Mouse (Mus musculus) kidney, adult 11 months (tissue): ENCODE data around the gene Icam1.
"Not testable (repeated sequence)": the region's sequence is repeated elsewhere in the genome, so short reads cannot be mapped to it uniquely, and the experiment has no call there.

Source experiments
- DNase-seq: peaks from one replicate; pipeline ENCODE4 v3.0.0; 2022

The Icam1 gene

DNA sequence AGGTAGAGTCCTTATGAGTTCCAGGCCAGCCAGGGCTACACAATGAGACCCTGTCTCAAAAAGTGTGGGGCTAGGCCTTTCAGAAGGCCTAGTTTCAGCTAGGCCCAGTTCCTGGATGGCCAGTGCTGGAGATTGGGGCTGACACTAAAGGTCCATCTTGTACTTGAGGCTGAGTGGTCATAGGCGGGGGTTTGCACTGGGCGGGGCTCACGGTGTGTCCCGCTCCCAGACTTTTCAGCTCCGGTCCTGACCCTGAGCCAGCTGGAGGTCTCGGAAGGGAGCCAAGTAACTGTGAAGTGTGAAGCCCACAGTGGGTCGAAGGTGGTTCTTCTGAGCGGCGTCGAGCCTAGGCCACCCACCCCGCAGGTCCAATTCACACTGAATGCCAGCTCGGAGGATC is 11.1 kb downstream of the Icam1 start:
- no peak for DNase-seq

DNA sequence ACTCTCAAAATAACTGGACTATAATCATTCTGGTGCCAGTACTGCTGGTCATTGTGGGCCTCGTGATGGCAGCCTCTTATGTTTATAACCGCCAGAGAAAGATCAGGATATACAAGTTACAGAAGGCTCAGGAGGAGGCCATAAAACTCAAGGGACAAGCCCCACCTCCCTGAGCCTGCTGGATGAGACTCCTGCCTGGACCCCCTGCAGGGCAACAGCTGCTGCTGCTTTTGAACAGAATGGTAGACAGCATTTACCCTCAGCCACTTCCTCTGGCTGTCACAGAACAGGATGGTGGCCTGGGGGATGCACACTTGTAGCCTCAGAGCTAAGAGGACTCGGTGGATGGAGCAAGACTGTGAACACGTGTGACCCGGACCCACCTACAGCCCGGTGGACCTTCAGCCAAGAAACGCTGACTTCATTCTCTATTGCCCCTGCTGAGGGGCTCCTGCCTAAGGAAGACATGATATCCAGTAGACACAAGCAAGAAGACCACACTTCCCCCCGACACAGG is 12.0 kb downstream of the Icam1 start:
- DNase-seq, result no peak

DNA sequence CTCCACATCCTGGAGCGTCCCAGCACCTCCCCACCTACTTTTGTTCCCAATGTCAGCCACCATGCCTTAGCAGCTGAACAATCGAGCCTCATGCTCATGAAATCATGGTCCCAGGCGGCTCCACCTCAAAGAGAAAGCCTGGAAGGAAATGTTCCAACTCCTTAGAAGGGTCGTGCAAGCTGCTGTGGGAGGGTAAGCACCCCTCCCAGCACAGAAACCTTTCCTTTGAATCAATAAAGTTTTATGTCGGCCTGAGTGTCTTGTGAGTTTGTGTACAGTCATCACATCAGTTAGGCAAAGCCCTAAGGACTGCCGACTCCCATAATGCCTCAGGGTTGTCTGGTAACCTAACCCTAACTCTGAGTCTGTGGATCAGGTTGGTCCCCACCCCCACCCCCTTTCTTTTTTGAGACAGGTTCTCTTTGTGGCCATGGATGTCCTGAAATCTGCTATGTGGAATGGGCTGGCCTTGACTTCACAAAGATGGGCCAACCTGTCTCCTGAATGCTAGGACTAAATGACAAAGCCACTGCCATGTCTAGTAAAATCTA is 12.8 kb downstream of the Icam1 start:
- DNase-seq, result no peak

DNA sequence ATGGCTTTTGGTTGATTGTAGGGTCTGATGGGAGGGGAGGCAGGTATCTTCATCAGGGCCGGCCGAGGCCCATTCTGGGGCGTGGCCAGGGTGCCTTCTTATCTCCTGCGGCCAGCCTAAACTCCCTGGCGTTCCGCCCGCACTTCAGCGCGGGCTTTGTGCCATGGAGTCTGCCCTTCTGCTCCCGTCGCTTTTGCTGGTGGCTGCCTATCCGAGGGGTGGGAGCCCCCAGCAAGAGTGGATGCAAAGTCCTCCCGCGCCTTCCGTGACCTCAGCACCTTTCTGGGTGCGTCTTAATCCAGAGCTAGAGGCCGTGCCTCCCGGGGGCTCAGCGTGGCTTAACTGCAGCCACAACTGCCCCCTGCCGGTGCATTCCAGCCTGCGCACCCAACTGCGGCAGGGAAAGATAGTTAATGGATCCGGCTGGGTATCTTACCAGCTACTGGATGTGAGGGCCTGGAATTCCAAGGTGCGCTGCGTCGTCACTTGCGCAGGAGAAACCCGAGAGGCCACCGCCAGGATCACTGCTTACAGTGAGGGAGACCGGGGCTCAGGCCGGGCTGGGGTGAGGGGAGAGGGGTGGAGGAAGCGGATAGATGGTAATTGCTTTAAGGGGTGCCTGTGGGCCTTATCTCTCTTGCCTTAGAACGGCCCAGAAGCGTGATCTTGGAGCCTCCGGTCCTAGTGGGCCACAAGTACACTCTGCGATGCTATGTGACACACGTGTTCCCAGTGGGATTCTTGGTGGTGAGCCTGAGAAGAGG is 13.7 kb downstream of the Icam1 start, which contains the start of gene Icam4:
Gene Icam4, plus strand, starts transcription at position 83 of the 764 bp plus-strand sequence.
- peak; percentile 84 for DNase-seq

DNA sequence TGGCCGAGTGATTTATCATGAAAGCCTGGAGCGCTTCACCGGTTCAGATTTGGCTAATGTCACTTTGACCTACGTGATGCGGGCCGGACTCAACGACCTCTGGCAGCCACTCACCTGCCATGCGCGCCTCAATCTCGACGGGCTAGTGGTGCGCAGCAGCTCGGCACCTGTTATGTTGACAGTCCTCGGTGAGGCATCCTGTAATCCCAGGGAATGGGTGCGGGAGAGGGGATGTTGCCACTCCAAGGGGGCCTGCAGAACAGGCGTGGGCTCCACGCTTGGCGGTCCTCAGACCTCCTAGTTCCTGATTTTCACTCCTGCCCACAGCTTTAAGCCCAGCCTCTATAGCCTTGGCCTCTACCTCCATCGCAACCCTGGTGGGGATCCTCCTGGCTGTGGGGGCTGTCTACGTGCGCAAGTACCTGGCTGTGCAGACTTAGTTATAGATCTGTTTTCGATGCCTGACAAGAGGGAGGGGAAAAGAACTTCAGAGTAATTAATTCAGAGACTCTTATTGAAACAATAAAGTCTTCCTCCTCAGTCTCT is 14.3 kb downstream of the Icam1 start:
- DNase-seq, result no peak

DNA sequence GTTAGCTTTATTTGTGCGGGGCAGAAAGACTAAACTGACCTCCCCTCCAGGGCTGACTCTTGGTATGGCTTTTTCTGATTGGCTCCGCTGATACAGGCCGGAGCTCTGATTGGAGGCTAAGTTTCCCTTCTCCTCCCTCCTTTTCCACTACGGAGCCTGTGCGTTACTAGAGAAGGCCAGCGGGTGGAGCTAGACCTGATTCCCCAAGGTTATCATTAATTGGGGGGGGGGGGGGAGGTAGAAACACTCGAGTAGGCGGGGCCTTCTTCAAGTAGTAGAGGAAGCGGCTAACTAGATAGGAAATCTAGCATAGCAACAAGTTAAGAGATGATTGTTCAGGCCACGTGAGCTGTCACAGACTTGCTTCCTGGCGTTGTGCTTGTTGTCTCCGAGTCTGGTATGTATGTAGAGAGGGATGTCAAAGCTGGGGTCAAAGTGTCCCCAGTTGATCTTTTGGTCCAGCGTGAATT is 15.0 kb downstream of the Icam1 start:
- peak; percentile 92 for DNase-seq

DNA sequence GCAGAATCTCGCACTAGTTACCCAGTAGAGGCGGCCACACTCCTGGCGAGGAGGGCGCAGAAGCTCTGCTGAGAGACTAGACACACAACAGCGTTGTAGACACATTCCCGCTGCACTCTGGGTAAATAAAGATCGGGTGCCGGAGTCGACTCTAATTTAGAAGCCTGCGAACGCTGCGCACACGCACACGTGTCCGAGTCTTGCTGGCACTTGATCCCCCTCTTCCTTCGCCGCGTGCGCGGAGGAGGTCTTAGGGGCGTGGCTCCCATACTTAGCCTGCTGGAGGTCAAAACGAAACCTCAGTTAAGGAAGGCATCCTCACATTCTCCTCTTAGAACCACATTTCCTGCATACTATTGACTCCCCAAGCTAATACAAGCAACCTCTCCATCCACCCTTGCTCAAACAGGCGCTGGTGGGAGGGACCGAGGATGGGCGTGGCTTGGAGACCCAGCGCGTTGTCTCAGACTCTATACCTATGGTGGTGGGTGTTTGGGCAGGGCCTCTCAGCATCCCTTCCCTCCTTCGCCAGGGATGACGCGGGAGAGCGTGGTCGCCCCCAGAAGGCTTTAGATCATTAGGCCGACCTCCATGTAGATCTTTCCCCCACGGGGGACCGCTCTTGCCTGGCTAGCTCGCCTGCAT is 15.6 kb downstream of the Icam1 start:
- DNase-seq, result no peak

DNA sequence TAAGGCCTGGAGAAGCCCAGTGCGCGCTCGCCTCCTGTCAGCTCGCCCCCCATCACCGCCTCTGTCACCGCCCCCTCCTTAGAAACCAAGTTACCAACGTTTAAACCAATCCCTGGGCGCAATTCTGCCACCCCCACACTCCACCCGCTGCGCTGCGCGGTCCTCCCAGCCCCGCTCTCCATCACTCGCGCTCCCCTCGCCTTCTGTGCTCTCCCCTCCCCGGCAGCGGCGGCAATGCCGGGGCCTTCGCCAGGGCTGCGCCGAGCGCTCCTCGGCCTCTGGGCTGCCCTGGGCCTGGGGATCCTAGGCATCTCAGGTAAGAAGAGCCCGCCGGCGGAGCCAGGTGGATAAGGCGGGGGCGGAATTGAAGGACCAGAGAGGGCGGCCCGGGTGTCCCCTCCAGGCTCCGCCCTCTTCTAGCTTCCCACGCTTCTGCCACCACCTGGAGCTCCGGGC is 16.1 kb downstream of the Icam1 start, which contains the start of gene Icam5:
Gene Icam5, plus strand, starts transcription at position 178 of the 456 bp plus-strand sequence.
- DNase-seq, result no peak

DNA sequence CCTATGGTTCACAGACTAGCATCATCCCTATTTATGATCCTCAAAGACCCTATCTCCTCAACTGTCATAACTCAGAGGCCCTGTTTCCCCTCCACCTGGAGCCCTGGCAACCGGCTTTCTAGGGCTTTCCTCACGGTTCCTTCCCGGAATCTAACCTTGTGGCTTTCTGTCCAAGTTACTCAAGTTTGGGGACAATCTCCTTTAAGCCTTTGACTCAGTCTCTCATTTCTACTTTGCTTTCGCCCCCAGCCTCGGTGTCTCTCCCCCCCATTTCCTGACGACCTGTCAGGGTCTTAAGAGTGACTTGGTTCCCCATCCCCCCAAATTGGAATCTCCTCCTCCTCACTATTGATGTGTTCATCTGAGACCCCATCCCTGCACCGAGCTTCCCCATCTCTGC is 16.7 kb downstream of the Icam1 start:
- DNase-seq, result no peak

DNA sequence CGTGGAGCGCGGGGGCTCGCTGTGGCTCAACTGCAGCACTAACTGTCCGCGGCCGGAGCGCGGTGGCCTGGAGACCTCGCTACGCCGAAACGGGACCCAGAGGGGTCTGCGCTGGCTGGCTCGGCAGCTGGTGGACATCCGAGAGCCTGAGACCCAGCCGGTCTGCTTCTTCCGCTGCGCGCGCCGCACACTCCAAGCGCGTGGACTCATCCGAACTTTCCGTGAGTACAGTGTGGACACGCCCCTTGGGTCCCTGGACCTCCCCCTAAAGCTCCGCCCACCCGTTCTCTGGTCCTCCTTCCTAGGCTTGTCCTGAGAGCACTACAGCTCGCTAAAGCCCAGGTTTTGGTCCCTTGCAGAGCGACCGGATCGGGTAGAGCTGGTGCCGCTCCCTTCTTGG is 17.4 kb downstream of the Icam1 start:
- DNase-seq, result peak; percentile 89

DNA sequence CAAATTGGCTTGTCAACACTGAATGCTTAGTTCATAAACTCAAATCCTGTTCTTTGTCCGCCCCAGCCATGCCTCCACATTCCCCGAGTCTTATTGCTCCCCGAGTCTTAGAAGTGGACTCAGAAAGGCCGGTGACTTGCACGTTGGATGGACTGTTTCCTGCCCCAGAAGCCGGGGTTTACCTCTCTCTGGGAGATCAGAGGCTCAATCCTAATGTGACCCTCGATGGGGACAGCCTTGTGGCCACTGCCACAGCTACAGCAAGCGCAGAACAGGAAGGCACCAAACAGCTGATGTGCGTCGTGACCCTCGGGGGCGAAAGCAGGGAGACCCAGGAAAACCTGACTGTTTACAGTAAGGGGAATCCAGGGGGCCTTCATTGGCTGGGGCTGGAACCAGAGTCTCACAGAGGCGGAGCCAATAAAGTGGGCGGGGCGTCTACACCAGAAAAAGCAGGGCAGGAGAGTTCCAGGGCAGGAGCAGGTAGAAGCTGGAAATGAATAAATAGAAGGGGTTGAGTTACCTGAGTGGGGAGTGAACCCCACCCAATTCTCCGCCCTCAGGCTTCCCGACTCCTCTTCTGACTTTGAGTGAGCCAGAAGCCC is 18.8 kb downstream of the Icam1 start:
- no peak for DNase-seq

DNA sequence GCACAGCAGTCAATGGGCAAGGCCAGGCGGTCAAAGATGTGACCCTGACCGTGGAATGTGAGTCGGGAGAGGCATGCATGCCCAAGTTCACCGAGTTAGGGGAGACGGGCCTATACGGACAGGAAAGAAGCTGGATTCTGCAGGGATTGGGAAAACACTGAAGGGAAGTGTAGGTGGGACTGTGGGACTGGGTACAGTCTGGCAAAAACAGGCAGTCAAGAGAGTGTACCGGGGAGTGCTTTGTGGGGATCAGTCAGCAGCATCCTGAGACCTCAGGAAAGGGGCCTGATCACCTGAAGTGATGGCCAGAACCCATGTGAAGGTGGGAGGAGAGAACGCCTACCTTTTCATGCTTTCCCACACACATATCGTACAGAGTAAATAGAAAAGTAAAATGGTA is 19.8 kb downstream of the Icam1 start:
- no peak for DNase-seq

DNA sequence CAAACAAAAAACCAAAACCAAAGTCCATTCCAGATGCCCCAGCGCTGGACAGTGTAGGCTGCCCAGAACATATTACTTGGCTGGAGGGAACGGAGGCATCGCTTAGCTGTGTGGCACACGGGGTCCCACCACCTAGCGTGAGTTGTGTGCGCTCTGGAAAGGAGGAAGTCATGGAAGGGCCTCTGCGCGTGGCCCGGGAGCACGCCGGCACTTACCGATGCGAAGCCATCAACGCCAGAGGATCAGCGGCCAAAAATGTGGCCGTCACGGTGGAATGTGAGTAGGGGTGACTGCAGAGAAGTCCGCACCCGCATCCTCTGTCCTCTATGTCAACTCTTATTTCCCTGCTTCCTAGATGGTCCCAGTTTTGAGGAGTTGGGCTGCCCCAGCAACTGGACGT is 20.4 kb downstream of the Icam1 start:
- DNase-seq, result no peak

DNA sequence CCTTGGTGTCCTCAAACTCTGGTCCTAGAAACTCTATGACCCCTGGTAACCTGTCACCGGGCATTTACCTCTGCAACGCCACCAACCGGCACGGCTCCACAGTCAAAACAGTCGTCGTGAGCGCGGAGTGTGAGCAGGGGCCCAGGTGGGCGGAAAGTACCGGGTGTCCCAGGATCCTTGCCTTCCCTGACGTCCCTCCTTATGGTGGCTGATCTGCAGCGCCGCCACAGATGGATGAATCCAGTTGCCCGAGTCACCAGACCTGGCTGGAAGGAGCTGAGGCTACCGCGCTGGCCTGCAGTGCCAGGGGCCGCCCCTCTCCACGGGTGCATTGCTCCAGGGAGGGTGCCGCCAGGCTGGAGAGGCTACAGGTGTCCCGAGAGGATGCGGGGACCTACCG is 20.9 kb downstream of the Icam1 start:
- DNase-seq, result no peak

DNA sequence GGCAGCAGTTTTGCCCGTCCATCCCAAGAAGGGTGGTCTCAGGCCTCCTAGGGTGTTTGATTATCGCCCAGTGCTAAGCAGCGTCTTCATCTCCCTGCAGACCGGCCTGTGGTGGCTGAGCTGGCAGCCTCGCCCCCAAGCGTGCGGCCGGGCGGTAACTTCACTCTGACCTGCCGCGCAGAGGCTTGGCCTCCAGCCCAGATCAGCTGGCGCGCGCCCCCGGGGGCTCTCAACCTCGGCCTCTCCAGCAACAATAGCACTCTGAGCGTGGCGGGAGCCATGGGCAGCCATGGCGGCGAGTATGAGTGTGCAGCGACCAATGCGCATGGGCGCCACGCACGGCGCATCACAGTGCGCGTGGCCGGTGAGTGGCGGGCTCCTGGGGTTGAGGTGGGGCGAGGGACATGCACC is 21.7 kb downstream of the Icam1 start:
- no peak for DNase-seq

DNA sequence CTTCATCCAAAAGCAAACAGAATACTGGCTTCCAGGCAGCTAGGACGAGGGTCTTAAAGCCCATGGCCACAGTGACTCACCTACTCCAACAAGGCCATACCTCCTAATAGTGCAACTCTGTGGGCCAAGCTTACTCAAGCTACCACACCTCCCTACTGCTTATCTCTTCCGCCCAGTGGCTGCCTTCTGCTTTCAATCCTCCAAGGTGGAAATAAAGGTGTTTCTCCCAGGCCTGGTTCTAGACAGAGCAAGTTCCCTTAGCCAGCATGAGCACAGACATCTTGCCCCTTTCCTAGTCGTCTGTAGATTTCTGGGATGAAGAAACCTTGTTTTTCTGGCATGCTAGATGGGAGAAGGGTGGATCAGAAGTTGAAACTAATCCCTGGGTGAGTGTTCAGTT is 24.0 kb downstream of the Icam1 start:
- DNase-seq, result no peak

DNA sequence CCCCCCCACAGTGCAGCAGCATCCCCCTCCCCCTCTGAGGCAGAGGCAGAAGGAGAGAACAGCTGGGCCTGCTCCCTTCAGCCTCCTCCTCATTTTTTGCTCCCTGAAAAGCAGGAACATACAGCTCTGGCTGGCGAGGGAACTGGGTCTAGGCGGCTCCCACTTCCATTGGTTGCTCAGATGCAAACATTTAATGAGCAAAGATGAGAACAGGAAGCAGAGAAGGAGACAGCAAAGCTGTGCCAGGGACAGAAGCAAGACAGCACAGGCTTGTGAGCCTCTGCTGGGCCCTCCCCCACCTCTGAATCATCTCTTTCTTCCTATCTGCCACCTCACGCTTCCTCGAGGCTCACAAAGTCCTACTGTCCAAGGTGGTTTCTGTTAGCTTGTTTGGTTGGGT is 25.5 kb downstream of the Icam1 start:
- DNase-seq, result no peak

DNA sequence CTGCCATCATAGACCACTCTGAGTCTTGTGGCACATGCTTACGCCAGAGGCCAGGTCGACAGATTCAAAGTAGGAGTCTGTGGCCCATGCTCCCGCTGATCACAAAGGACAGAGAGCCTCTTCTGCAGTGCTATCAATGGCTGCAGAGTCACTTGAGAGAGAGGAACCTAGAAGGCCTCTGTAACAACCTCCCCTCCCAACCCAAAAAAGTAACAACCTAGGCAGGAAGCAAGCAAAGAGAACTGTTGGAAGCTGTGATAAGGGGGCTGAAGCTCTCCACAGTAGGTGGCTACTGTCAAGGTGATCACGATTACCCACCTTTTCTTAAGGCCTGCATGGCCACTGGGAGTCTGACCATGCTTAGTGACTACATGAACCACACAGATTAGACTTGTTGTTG is 27.8 kb downstream of the Icam1 start:
- DNase-seq, result no peak

DNA sequence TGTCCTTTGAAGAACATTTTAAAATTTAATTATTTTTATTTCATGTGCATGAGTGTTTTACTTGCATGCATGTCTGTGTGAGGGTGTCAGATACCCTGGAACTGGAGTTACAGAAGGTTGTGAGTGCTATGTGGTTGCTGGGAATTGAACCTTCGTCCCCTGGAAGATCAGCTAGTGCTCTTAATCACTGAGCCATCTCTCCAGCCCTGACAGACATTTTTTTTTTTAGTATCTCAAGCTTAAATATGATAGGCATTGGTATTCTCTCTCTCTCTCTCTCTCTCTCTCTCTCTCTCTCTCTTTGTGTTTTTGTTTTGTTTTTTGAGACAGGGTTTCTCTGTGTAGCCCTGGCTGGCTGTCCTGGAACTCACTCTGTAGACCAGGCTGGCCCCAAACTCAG is 29.0 kb downstream of the Icam1 start:
- not testable (repeated sequence) for DNase-seq

DNA sequence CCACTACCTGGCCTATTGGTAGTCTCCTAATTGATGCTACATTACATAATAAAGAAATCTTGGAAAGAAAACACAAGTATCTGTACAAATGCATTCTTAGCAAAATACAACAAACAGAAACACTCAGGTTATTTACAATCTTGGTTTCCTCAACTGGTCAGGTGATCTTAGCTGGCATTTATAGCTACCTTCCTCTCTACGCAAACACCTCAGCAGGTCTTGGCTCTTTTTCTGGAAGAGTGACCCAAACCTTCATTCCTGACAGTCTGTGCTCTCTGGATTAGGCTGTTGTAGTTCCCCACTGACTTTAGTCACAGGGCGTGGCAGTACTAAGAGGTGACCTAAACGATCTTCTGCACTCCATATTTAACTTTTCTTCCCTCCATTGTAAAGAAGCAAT is 29.4 kb downstream of the Icam1 start:
- DNase-seq, result no peak

DNA sequence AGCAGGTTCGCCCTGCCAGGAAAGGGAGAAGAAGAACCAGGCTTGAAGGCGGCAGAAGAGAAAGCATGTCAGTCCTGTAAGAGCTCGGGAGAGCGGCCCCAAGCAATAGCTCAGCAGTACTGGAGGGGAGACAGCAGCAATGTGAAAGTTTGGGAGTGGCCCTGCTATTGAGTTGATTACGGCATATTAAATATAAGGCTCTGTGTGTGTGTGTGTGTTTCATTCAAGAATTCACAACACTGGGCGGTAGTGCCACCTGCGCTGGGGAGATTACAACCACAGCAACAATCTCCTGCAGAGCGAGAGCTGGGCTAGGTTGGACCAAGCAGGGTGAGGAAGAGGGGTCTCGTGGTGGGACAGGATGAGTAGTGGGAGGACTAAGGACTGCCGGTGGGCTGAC is 35.8 kb downstream of the Icam1 start:
- DNase-seq, result no peak

DNA sequence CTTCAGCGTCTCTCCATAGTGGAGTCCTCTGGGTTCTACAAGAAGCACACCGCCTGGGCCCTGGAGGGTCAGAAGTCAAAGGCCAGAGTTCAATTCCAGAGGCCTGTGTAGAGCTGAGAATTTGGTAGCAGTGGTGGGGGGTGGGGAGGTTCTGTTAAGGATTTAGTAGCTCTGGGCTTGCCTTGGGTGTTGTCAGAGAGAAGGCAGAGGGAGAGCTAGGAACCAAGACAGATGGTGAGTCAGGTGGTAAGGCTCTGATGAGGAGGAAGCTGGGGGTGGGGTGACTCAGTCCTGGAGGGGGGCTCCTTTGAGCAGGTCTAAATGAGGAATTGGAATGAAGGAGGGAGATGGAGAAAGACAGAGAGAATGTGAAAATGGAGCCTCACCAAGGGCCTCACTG is 47.1 kb downstream of the Icam1 start:
- no peak for DNase-seq
